Mouse (Mus musculus): ENCODE measurements around the gene BC017158. TPM values are rescaled to one million over a fixed set of nuclear protein-coding genes. Genes with fewer than 3 reads are reported as not detected.
A peak's percentile ranks its signal among the peaks of the same experiment; 100 is the strongest.
"Not testable (repeated sequence)": the region's sequence is repeated elsewhere in the genome, so short reads cannot be mapped to it uniquely, and the experiment has no call there.

The BC017158 gene
- 9.4 and 9.6 TPM in 2 replicates for polyA plus RNA-seq (2015; fragmentation: Nextera tagmentation; extraction: Ambion mirVana)

DNA sequence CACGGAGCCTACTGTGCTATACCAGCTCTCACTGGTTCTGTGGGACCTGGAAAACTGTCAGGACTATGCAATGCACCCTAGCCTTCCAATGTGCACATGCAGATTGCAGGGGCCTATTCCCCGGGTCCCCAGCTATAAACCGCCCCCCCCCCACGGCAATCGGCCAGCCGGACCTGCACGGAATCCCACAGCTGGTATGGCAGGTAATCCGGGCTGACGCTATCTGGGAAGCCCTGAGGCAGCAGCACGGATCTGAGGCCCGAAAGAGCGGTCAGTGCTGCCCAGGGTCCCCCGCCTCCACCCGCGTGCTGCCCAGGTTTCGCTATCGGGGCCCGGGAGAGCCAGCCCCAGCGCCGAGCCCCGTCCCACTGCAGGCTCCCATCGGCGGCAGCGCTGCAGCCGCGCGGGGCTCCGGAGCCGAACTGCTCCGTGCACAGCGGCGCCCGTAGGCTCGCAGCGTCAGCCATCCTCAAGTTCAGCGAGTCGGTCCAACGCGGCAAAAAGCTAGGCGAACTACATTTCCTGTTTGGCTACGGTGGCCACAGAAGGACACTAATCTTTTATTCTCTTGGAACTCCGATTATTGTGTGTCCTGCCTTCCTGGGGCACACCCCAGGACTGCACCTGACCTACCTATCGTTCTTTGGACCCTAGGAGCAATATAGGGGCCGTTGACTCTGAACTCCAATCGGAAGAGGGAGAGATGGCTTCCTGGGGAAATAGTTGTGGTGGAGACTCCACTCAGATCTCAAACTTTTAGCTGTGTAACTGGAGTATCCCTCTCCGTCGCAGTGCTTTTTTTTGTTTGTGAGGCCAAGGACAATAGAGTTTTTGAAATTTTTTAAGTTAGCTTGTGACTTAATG lies at the start of gene BC017158:
Gene BC017158 (minus strand): TSS at position 554 of the 864 bp plus-strand sequence.
- Histone ChIP-seq H3K27me3 (ENCODE audit: insufficient read depth, low read length) (no peaks in the 10 kb centered on the region), H3K4me1 (ENCODE audit: insufficient read depth) (peaks cover 37% of the 10 kb centered on the region), H3K9ac (replicated peaks) (peak within 1 kb of the TSS; percentile 82), H3K36me3 (replicated peaks; ENCODE audit: insufficient read depth, low read length) (0 out of 2 replicates have a peak, but pooled peaks cover 2% of the 10 kb centered on the region), H3K27ac (ENCODE audit: low read depth) (peak within 1 kb of the TSS; percentile 77), H3K9me3 (ENCODE audit: low read length) (no peaks in the 10 kb centered on the region), H3K4me3 (ENCODE audit: low read depth, low read length) (peak within 1 kb of the TSS; percentile 88), H3K4me2 (ENCODE audit: low read depth, low read length) (peak within 1 kb of the TSS; percentile 86)
- ATAC-seq (peak; percentile 74), DNase-seq (peak; percentile 75)
- no peak for TF ChIP-seq EP300 (IDR thresholded peaks at IDR 0.05; ENCODE audit: low read depth)
- TF ChIP-seq CTCF (IDR thresholded peaks at IDR 0.05; ENCODE audit: low read depth), result no peak
- under 1% methylated on average over 47 of the region's 47 CpGs for WGBS (ENCODE audit: insufficient replicate concordance)

DNA sequence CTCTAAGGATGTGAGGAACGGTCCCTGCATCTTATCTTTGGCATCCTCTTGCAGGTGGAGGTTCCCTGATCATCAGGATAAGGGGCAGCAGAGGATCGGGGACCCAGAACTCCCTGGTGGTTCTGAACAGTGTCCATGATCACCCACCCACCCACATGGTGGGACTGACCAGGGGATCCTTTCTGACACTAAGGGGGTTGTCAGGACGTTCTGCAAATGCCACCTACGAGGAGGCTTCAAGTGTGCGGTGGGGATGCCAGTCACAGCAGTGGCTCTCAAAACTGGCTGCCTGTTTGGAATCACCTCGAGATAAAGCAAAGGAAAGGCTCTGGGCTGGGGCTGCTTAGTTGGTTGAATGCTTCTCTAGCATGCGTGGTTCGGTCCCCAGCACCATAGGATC lies 49.0 kb upstream of the BC017158 start:
- H3K9ac ChIP-seq (replicated peaks), result no peak overlapping the region
- ATAC-seq, result no peak
- no peak for TF ChIP-seq CTCF (IDR thresholded peaks at IDR 0.05; ENCODE audit: low read depth)
- TF ChIP-seq EP300 (IDR thresholded peaks at IDR 0.05; ENCODE audit: low read depth), result no peak
- no peaks in the 10 kb centered on the region for H3K4me1 ChIP-seq (ENCODE audit: insufficient read depth)
- H3K27me3 ChIP-seq (ENCODE audit: insufficient read depth, low read length), result no peaks in the 10 kb centered on the region
- whole genome bisulfite sequencing (ENCODE audit: insufficient replicate concordance), result 63% methylated on average over 8 of the region's 8 CpGs
- no peak overlapping the region for H3K4me3 ChIP-seq (ENCODE audit: low read depth, low read length)
- DNase-seq, result no peak
- H3K27ac ChIP-seq (ENCODE audit: low read depth), result no peak overlapping the region
- no peak overlapping the region for H3K4me2 ChIP-seq (ENCODE audit: low read depth, low read length)
- no peaks in the 10 kb centered on the region for H3K9me3 ChIP-seq (ENCODE audit: low read length)
- H3K36me3 ChIP-seq (replicated peaks; ENCODE audit: insufficient read depth, low read length), result no peaks in the 10 kb centered on the region

DNA sequence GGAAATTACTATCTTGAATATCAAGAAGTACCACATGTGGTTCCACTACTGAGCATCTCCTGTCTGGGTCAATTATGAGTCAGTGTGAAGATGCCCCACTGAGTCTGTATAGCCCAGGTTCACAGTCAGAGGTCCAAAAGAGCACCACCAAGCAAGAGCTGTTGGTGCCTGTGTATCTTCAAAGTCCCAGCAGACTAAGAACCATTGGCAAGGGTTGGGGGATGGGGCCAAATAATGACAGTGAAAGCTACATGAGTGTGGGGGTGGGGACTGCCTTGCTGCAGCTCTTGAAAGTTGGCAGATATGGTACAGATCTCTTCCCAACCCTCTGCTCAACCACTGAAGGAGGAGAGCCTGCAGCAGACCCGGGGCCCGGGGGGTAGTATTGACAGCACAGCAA lies 48.6 kb upstream of the BC017158 start:
- ATAC-seq (no peak), DNase-seq (no peak)
- H3K4me3 ChIP-seq (ENCODE audit: low read depth, low read length), result no peak overlapping the region
- 71% methylated on average over 2 of the region's 2 CpGs for WGBS (ENCODE audit: insufficient replicate concordance)
- no peak overlapping the region for H3K27ac ChIP-seq (ENCODE audit: low read depth)
- H3K27me3 ChIP-seq (ENCODE audit: insufficient read depth, low read length), result no peaks in the 10 kb centered on the region
- no peaks in the 10 kb centered on the region for H3K9me3 ChIP-seq (ENCODE audit: low read length)
- no peak overlapping the region for H3K4me2 ChIP-seq (ENCODE audit: low read depth, low read length)
- no peak for TF ChIP-seq EP300 (IDR thresholded peaks at IDR 0.05; ENCODE audit: low read depth)
- no peak for TF ChIP-seq CTCF (IDR thresholded peaks at IDR 0.05; ENCODE audit: low read depth)
- no peaks in the 10 kb centered on the region for H3K4me1 ChIP-seq (ENCODE audit: insufficient read depth)
- H3K9ac ChIP-seq (replicated peaks), result no peak overlapping the region
- no peaks in the 10 kb centered on the region for H3K36me3 ChIP-seq (replicated peaks; ENCODE audit: insufficient read depth, low read length)

DNA sequence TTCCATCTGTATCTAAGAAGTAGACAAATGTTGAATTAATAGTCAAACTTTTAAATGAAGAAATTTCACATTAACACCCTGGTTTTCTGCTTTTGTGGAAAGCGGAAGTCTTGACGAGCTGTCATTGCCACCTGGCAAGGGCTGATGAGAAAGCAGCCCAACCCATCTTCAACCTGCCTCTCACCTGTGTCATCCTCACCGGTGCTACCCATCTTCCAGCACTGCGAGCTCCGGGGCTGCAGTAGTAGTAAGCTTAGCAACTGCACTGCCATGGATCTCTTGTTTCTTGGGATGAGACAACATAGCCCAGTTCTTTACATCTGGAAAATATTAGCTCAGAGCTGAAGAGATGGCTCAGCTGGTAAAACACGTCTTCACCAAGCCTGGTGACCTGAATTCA lies 47.7 kb upstream of the BC017158 start:
- H3K4me2 ChIP-seq (ENCODE audit: low read depth, low read length), result no peak overlapping the region
- no peak for TF ChIP-seq EP300 (IDR thresholded peaks at IDR 0.05; ENCODE audit: low read depth)
- TF ChIP-seq CTCF (IDR thresholded peaks at IDR 0.05; ENCODE audit: low read depth), result no peak
- WGBS (ENCODE audit: insufficient replicate concordance), result 73% methylated on average over 6 of the region's 6 CpGs

DNA sequence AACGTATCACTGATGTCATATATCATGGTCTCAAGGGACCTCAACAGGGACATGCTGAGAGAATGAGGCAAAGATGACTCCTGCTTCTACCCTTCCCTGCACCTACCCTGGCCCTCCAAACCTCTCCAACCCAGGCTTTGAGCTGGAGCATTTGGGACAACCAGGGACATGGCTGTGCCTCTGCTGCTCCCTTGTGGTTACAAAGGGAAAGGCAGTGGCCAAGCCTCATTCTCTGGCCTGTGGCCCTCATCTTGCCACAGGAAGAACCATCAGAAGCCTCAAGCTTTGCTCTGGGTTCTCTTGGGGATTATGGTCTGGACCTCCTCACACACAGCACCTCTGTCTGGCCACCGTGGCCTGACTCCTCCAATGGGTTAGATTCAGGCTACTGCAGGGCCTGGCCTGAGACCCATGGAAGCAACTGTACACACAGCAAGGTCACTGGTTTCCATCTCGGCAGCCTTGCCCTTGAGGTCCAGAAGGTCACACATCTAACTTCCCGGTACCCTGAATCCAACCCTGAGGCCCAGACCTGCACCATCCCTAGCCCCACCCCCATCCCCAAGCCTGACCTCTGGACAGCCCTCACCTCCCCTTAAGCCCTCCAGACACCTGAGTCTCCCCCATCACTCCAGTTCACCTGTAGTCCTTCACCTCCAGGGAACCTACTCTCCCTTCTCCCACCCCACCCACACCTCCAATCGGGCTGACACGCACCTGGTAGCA lies 47.1 kb upstream of the BC017158 start:
- Histone ChIP-seq H3K4me1 (ENCODE audit: insufficient read depth) (no peaks in the 10 kb centered on the region), H3K36me3 (replicated peaks; ENCODE audit: insufficient read depth, low read length) (no peaks in the 10 kb centered on the region), H3K27ac (ENCODE audit: low read depth) (no peak overlapping the region), H3K27me3 (ENCODE audit: insufficient read depth, low read length) (no peaks in the 10 kb centered on the region), H3K4me3 (ENCODE audit: low read depth, low read length) (no peak overlapping the region), H3K4me2 (ENCODE audit: low read depth, low read length) (no peak overlapping the region), H3K9me3 (ENCODE audit: low read length) (no peaks in the 10 kb centered on the region), H3K9ac (replicated peaks) (no peak overlapping the region)
- 57% methylated on average over 6 of the region's 6 CpGs for WGBS (ENCODE audit: insufficient replicate concordance)
- TF ChIP-seq CTCF (IDR thresholded peaks at IDR 0.05; ENCODE audit: low read depth) (peak; percentile 99), EP300 (IDR thresholded peaks at IDR 0.05; ENCODE audit: low read depth) (no peak)
- peak; percentile 75 for ATAC-seq
- peak; percentile 83 for DNase-seq

More for the DNA sequence above, 47.7 kb upstream of the BC017158 start:
- Histone ChIP-seq H3K4me3 (ENCODE audit: low read depth, low read length) (no peak overlapping the region), H3K9me3 (ENCODE audit: low read length) (no peaks in the 10 kb centered on the region), H3K9ac (replicated peaks) (no peak overlapping the region), H3K27me3 (ENCODE audit: insufficient read depth, low read length) (no peaks in the 10 kb centered on the region), H3K27ac (ENCODE audit: low read depth) (no peak overlapping the region), H3K36me3 (replicated peaks; ENCODE audit: insufficient read depth, low read length) (no peaks in the 10 kb centered on the region), H3K4me1 (ENCODE audit: insufficient read depth) (no peaks in the 10 kb centered on the region)
- DNase-seq (no peak), ATAC-seq (no peak)

DNA sequence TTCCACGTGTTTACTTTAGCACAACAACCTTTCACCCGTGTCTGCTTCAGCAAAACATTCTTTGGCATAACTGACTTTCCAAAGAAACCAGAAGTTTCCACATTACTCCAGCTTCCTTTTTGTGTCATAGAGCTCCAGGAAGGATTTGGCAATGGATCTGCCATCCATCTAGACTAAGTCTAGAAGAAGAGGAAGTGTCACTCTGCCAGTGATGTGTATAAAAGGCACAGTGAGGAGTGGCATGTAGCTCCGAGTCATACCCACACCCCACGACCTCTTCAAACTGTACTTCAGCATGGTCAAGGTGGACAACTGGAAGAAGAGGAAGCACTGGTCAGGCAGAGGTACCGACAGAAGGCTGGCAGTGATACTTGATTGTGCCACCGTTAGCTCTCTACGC lies 46.5 kb upstream of the BC017158 start:
- Histone ChIP-seq H3K9ac (replicated peaks) (no peak overlapping the region), H3K27me3 (ENCODE audit: insufficient read depth, low read length) (no peaks in the 10 kb centered on the region), H3K36me3 (replicated peaks; ENCODE audit: insufficient read depth, low read length) (no peaks in the 10 kb centered on the region), H3K4me1 (ENCODE audit: insufficient read depth) (no peaks in the 10 kb centered on the region), H3K4me2 (ENCODE audit: low read depth, low read length) (no peak overlapping the region), H3K4me3 (ENCODE audit: low read depth, low read length) (no peak overlapping the region), H3K27ac (ENCODE audit: low read depth) (no peak overlapping the region), H3K9me3 (ENCODE audit: low read length) (no peaks in the 10 kb centered on the region)
- TF ChIP-seq CTCF (IDR thresholded peaks at IDR 0.05; ENCODE audit: low read depth) (no peak), EP300 (IDR thresholded peaks at IDR 0.05; ENCODE audit: low read depth) (no peak)
- 65% methylated on average over 7 of the region's 7 CpGs for WGBS (ENCODE audit: insufficient replicate concordance)
- DNase-seq, result no peak
- peak; percentile 5; the same call in 1 of the 2 replicates for ATAC-seq

DNA sequence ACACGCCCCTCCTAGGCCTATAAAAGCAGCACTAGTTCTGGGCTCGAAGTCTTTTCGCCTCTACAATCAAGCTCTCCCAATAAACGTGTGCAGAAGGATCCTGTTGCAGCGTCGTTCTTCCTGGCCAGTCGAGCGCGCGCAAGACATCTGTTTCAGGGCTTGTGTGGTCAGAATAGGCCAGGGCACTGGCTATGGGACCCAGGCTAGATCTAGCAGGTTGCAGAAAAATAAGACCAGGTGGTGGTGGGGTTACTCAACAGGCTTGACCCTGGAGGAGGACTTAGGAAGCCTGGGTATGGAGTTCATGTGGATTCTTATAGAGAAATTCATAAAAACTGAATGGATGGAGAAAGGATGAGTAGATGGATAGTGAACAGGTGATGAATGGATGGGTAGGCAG lies 44.7 kb upstream of the BC017158 start:
- not testable (repeated sequence) for H3K9ac ChIP-seq (replicated peaks); H3K4me3 ChIP-seq (ENCODE audit: low read depth, low read length); H3K9me3 ChIP-seq (ENCODE audit: low read length); ATAC-seq; H3K27ac ChIP-seq (ENCODE audit: low read depth); H3K4me1 ChIP-seq (ENCODE audit: insufficient read depth); H3K4me2 ChIP-seq (ENCODE audit: low read depth, low read length); H3K27me3 ChIP-seq (ENCODE audit: insufficient read depth, low read length); H3K36me3 ChIP-seq (replicated peaks; ENCODE audit: insufficient read depth, low read length); DNase-seq
- WGBS (ENCODE audit: insufficient replicate concordance), result 89% methylated on average over 7 of the region's 10 CpGs

DNA sequence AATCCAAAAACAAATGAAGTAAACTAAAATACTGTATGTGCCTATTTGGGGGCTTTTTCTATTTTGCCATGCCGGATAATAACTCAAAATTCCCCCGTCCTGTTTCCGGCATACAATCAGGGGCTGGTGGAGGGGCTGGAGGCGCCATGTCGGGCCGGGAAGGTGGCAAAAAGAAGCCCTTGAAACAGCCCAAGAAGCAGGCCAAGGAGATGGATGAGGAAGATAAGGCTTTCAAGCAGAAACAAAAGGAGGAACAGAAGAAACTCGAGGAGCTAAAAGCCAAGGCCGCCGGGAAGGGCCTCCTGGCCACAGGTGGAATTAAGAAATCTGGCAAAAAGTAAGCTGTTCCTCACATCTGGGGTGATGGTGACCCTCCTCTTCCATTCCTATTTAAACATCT lies 42.4 kb upstream of the BC017158 start:
- not testable (repeated sequence) for H3K27ac ChIP-seq (ENCODE audit: low read depth); H3K36me3 ChIP-seq (replicated peaks; ENCODE audit: insufficient read depth, low read length); H3K9me3 ChIP-seq (ENCODE audit: low read length); ATAC-seq; DNase-seq; H3K27me3 ChIP-seq (ENCODE audit: insufficient read depth, low read length); H3K4me2 ChIP-seq (ENCODE audit: low read depth, low read length); H3K4me1 ChIP-seq (ENCODE audit: insufficient read depth); H3K4me3 ChIP-seq (ENCODE audit: low read depth, low read length); H3K9ac ChIP-seq (replicated peaks)
- 62% methylated on average over 8 of the region's 9 CpGs for WGBS (ENCODE audit: insufficient replicate concordance)
